Mouse (Mus musculus): ENCODE measurements at regions not wholly inside any gene's neighbourhood (a gene's known extent, or its start where the extent isn't known, plus 50 kb on each side); places are given as distances from the start of the nearest gene placed in this dataset.

DNA sequence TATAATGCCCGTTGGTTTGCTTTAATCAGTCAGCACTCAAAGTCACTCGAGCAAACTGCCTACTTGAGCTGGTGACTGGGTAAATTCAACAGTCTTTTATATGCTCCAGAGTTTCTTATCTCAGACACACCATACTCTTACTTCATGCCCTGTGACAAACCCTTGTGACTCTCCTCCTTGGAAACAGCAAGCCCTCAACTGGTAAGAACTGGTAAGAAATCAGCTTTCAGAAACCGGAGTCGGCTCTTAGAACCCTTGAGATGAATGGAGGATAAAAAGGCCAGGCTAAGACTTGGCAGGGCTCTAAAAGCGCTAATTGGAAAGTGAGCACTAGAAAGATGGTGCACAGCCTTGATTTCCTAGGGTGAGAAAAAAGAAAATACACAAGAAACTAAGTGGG lies 360.2 kb downstream of the Ins1 start:
- TF ChIP-seq CTCF (IDR thresholded peaks at IDR 0.05; ENCODE audit: control insufficient read depth, insufficient read depth, insufficient read length) (no peak), CEBPB (IDR thresholded peaks at IDR 0.05; ENCODE audit: low read depth) (no peak), MAX (IDR thresholded peaks at IDR 0.05) (no peak), USF1 (IDR thresholded peaks at IDR 0.05; ENCODE audit: low read depth) (no peak), MYOG (IDR thresholded peaks at IDR 0.05; ENCODE audit: control insufficient read depth, extremely low read depth, insufficient read length) (no peak)

Measured in C2C12 (cell line).